Mouse (Mus musculus) ovary, adult 2 months (tissue): ENCODE measurements around the gene Drg2. TPM values are rescaled to one million over a fixed set of nuclear protein-coding genes. Genes with fewer than 3 reads are reported as not detected.

Experiments
- polyA plus RNA-seq: library from polyadenylated mRNA; depleted of rRNA; stranded (reverse); fragments of >200 nt; gene quantifications from 2 replicates; pipeline ENCODE4 v1.2.3, GENCODE M21; 2012; rRNA removed

Gene Drg2
- 63.4 and 65.8 TPM in 2 replicates for polyA plus RNA-seq

GRCm38 (mm10) chr11:60454080-60454744 is at the start of gene Drg2:
TSS of gene Drg2 (plus strand) at chr11:60454591.

GRCm38 (mm10) chr11:60416963-60417716 is 37.3 kb upstream of the Drg2 start, which contains the start of gene Gid4:
TSS of gene Gid4 (plus strand) at chr11:60417145.

GRCm38 (mm10) chr11:60417717-60418472 is 36.5 kb upstream of the Drg2 start, which contains the start of gene Atpaf2:
TSS of gene Atpaf2 (minus strand) at chr11:60418457.

GRCm38 (mm10) chr11:60469039-60469438 is 14.6 kb downstream of the Drg2 start, which contains the start of gene Myo15:
TSS of gene Myo15 (plus strand) at chr11:60469339.

Other genes starting within 250 kb of the Drg2 start
- gene Srebf1, start 232.0 kb upstream of the Drg2 start, polyA plus RNA-seq, result 246 and 263 TPM in 2 replicates
- 127 and 144 TPM in 2 replicates for gene Tom1l2, start 101.7 kb upstream of the Drg2 start, polyA plus RNA-seq
- 21.8 and 26.2 TPM in 2 replicates for gene Drc3, start 101.3 kb upstream of the Drg2 start, polyA plus RNA-seq
- gene Gid4, start 37.4 kb upstream of the Drg2 start, polyA plus RNA-seq, result 32.0 and 33.9 TPM in 2 replicates
- gene Atpaf2, start 36.1 kb upstream of the Drg2 start, polyA plus RNA-seq, result 24.3 and 30.1 TPM in 2 replicates
- 0.45 and 0.53 TPM in 2 replicates for gene Myo15, start 14.7 kb downstream of the Drg2 start, polyA plus RNA-seq
- 34.2 and 38.4 TPM in 2 replicates for gene Alkbh5, start 81.8 kb downstream of the Drg2 start, polyA plus RNA-seq
- gene Llgl1, start 245.1 kb downstream of the Drg2 start, polyA plus RNA-seq, result 130 and 140 TPM in 2 replicates